Mouse (Mus musculus): ENCODE results near the gene Nfrkb. TPM values are rescaled to one million over a fixed set of nuclear protein-coding genes. Genes with fewer than 3 reads are reported as not detected.

The Nfrkb gene
- polyA plus RNA-seq, 1 experiment from 2014 or later = 25.8 TPM

GRCm38 (mm10) chr9:31428971-31429370 lies 43.0 kb downstream of the Nfrkb start:
- Histone ChIP-seq H3K36me3 (0 out of 2 replicates have a peak, but pooled peaks cover under 1% of the 10 kb centered on the region), H3K4me2 (no peak overlapping the region), H3K4me1 (replicated peaks) (no peaks in the 10 kb centered on the region), H3K9ac (replicated peaks) (no peak overlapping the region), H3K9me3 (no peaks in the 10 kb centered on the region), H3K27me3 (no peaks in the 10 kb centered on the region), H3K4me3 (replicated peaks) (no peak overlapping the region), H3K27ac (no peak overlapping the region)
- 83% methylated on average over 7 of the region's 7 CpGs for WGBS
- no peak for ATAC-seq (ENCODE audit: insufficient number of reproducible peaks, insufficient read depth, low FRiP score, low TSS enrichment, low read depth)

GRCm38 (mm10) chr9:31430011-31430410 lies 44.0 kb downstream of the Nfrkb start:
- H3K27me3 ChIP-seq = no peaks in the 10 kb centered on the region
- no peaks in the 10 kb centered on the region for H3K36me3 ChIP-seq
- no peak overlapping the region for H3K4me3 ChIP-seq (replicated peaks)
- WGBS = 78% methylated on average over 9 of the region's 9 CpGs
- H3K9ac ChIP-seq (replicated peaks) = no peak overlapping the region
- ATAC-seq (ENCODE audit: insufficient number of reproducible peaks, insufficient read depth, low FRiP score, low TSS enrichment, low read depth) = no peak
- no peak overlapping the region for H3K4me2 ChIP-seq
- H3K9me3 ChIP-seq = no peaks in the 10 kb centered on the region
- H3K27ac ChIP-seq = no peak overlapping the region
- H3K4me1 ChIP-seq (replicated peaks) = no peaks in the 10 kb centered on the region

- no peak overlapping the region for H3K9ac ChIP-seq (replicated peaks)
- no peak overlapping the region for H3K27ac ChIP-seq
- no peak overlapping the region for H3K4me2 ChIP-seq
- no peaks in the 10 kb centered on the region for H3K27me3 ChIP-seq
- no peak overlapping the region for H3K4me3 ChIP-seq (replicated peaks)
- H3K9me3 ChIP-seq = no peaks in the 10 kb centered on the region
- H3K36me3 ChIP-seq = no peaks in the 10 kb centered on the region
- ATAC-seq (ENCODE audit: insufficient number of reproducible peaks, insufficient read depth, low FRiP score, low TSS enrichment, low read depth) = no peak
- H3K4me1 ChIP-seq (replicated peaks) = no peaks in the 10 kb centered on the region
- WGBS = 78% methylated on average over 5 of the region's 5 CpGs
Measured at GRCm38 (mm10) chr9:31431751-31432150, 45.8 kb downstream of the Nfrkb start.

- Histone ChIP-seq H3K9me3 (no peaks in the 10 kb centered on the region), H3K27me3 (no peaks in the 10 kb centered on the region), H3K4me2 (no peak overlapping the region), H3K36me3 (no peaks in the 10 kb centered on the region), H3K27ac (no peak overlapping the region), H3K4me3 (replicated peaks) (no peak overlapping the region), H3K4me1 (replicated peaks) (no peaks in the 10 kb centered on the region), H3K9ac (replicated peaks) (no peak overlapping the region)
- no peak for ATAC-seq (ENCODE audit: insufficient number of reproducible peaks, insufficient read depth, low FRiP score, low TSS enrichment, low read depth)
- 77% methylated on average over 7 of the region's 7 CpGs for WGBS
Measured at GRCm38 (mm10) chr9:31432336-31432975, 46.5 kb downstream of the Nfrkb start.

- Histone ChIP-seq H3K27ac (no peak overlapping the region), H3K4me3 (replicated peaks) (no peak overlapping the region), H3K9me3 (no peaks in the 10 kb centered on the region), H3K4me1 (replicated peaks) (no peaks in the 10 kb centered on the region), H3K9ac (replicated peaks) (no peak overlapping the region), H3K36me3 (no peaks in the 10 kb centered on the region), H3K27me3 (no peaks in the 10 kb centered on the region), H3K4me2 (no peak overlapping the region)
- no peak for ATAC-seq (ENCODE audit: insufficient number of reproducible peaks, insufficient read depth, low FRiP score, low TSS enrichment, low read depth)
- WGBS = 77% methylated on average over 3 of the region's 3 CpGs
Measured at GRCm38 (mm10) chr9:31433431-31433830, 47.4 kb downstream of the Nfrkb start.

- Histone ChIP-seq H3K4me1 (replicated peaks) (no peaks in the 10 kb centered on the region), H3K4me3 (replicated peaks) (no peak overlapping the region), H3K36me3 (no peaks in the 10 kb centered on the region), H3K4me2 (no peak overlapping the region), H3K9ac (replicated peaks) (no peak overlapping the region), H3K9me3 (no peaks in the 10 kb centered on the region), H3K27me3 (no peaks in the 10 kb centered on the region), H3K27ac (no peak overlapping the region)
- WGBS = 87% methylated on average over 8 of the region's 8 CpGs
- ATAC-seq (ENCODE audit: insufficient number of reproducible peaks, insufficient read depth, low FRiP score, low TSS enrichment, low read depth) = no peak
Measured at GRCm38 (mm10) chr9:31435415-31435814, 49.4 kb downstream of the Nfrkb start.

- Histone ChIP-seq H3K36me3 (no peaks in the 10 kb centered on the region), H3K27ac (no peak overlapping the region), H3K4me1 (replicated peaks) (no peaks in the 10 kb centered on the region), H3K27me3 (no peaks in the 10 kb centered on the region), H3K4me3 (replicated peaks) (no peak overlapping the region), H3K9ac (replicated peaks) (no peak overlapping the region), H3K4me2 (no peak overlapping the region), H3K9me3 (no peaks in the 10 kb centered on the region)
- ATAC-seq (ENCODE audit: insufficient number of reproducible peaks, insufficient read depth, low FRiP score, low TSS enrichment, low read depth) = no peak
- 70% methylated on average over 7 of the region's 7 CpGs for WGBS
Measured at GRCm38 (mm10) chr9:31437861-31438260, 51.9 kb downstream of the Nfrkb start.

- Histone ChIP-seq H3K4me3 (replicated peaks) (no peak overlapping the region), H3K4me1 (replicated peaks) (no peaks in the 10 kb centered on the region), H3K27ac (no peak overlapping the region), H3K27me3 (no peaks in the 10 kb centered on the region), H3K36me3 (no peaks in the 10 kb centered on the region), H3K9ac (replicated peaks) (no peak overlapping the region), H3K4me2 (no peak overlapping the region), H3K9me3 (no peaks in the 10 kb centered on the region)
- no peak for ATAC-seq (ENCODE audit: insufficient number of reproducible peaks, insufficient read depth, low FRiP score, low TSS enrichment, low read depth)
- WGBS = 70% methylated on average over 5 of the region's 5 CpGs
Measured at GRCm38 (mm10) chr9:31438834-31439233, 52.8 kb downstream of the Nfrkb start.

- WGBS = 79% methylated on average over 6 of the region's 6 CpGs
Measured at GRCm38 (mm10) chr9:31439341-31439740, 53.3 kb downstream of the Nfrkb start.

GRCm38 (mm10) chr9:31440366-31440765 lies 54.4 kb downstream of the Nfrkb start:
- no peaks in the 10 kb centered on the region for H3K9me3 ChIP-seq
- 84% methylated on average over 5 of the region's 5 CpGs for WGBS
- no peak overlapping the region for H3K4me2 ChIP-seq
- H3K27me3 ChIP-seq = no peaks in the 10 kb centered on the region
- ATAC-seq (ENCODE audit: insufficient number of reproducible peaks, insufficient read depth, low FRiP score, low TSS enrichment, low read depth) = no peak
- no peaks in the 10 kb centered on the region for H3K4me1 ChIP-seq (replicated peaks)
- no peak overlapping the region for H3K9ac ChIP-seq (replicated peaks)
- no peak overlapping the region for H3K4me3 ChIP-seq (replicated peaks)
- H3K36me3 ChIP-seq = no peaks in the 10 kb centered on the region
- H3K27ac ChIP-seq = no peak overlapping the region

More at GRCm38 (mm10) chr9:31439341-31439740, 53.3 kb downstream of the Nfrkb start:
- H3K4me3 ChIP-seq (replicated peaks) = no peak overlapping the region
- H3K4me1 ChIP-seq (replicated peaks) = no peaks in the 10 kb centered on the region
- H3K9ac ChIP-seq (replicated peaks) = no peak overlapping the region
- H3K36me3 ChIP-seq = no peaks in the 10 kb centered on the region
- ATAC-seq (ENCODE audit: insufficient number of reproducible peaks, insufficient read depth, low FRiP score, low TSS enrichment, low read depth) = no peak
- no peak overlapping the region for H3K27ac ChIP-seq
- no peaks in the 10 kb centered on the region for H3K27me3 ChIP-seq
- H3K9me3 ChIP-seq = no peaks in the 10 kb centered on the region
- H3K4me2 ChIP-seq = no peak overlapping the region

GRCm38 (mm10) chr9:31441487-31441886 lies 55.5 kb downstream of the Nfrkb start:
- WGBS = 96% methylated on average over 3 of the region's 3 CpGs
- Histone ChIP-seq H3K4me3 (replicated peaks) (no peak overlapping the region), H3K27ac (no peak overlapping the region), H3K4me2 (no peak overlapping the region), H3K4me1 (replicated peaks) (no peaks in the 10 kb centered on the region), H3K9ac (replicated peaks) (no peak overlapping the region), H3K36me3 (no peaks in the 10 kb centered on the region), H3K27me3 (no peaks in the 10 kb centered on the region), H3K9me3 (no peaks in the 10 kb centered on the region)
- ATAC-seq (ENCODE audit: insufficient number of reproducible peaks, insufficient read depth, low FRiP score, low TSS enrichment, low read depth) = no peak

- H3K9ac ChIP-seq (replicated peaks) = no peak overlapping the region
- no peaks in the 10 kb centered on the region for H3K9me3 ChIP-seq
- no peaks in the 10 kb centered on the region for H3K4me1 ChIP-seq (replicated peaks)
- no peak overlapping the region for H3K4me2 ChIP-seq
- no peak overlapping the region for H3K27ac ChIP-seq
- H3K27me3 ChIP-seq = no peaks in the 10 kb centered on the region
- H3K4me3 ChIP-seq (replicated peaks) = no peak overlapping the region
- no peak for ATAC-seq (ENCODE audit: insufficient number of reproducible peaks, insufficient read depth, low FRiP score, low TSS enrichment, low read depth)
- H3K36me3 ChIP-seq = no peaks in the 10 kb centered on the region
- WGBS = 81% methylated on average over 8 of the region's 8 CpGs
Measured at GRCm38 (mm10) chr9:31444236-31444635, 58.2 kb downstream of the Nfrkb start.
